Mouse (Mus musculus) kidney, embryonic 15.5 days (tissue): ENCODE results near the gene Zfyve9. TPM values are rescaled to one million over a fixed set of nuclear protein-coding genes. Genes with fewer than 3 reads are reported as not detected.

ENCODE experiments used
- ATAC-seq: fragments of 200-750 bp; cut with Nextera tagmentation; replicated peaks from 2 replicates; pipeline ENCODE4 v1.8.0; 2017; ENCODE audit warnings: moderate TSS enrichment; ENCODE audit not compliant: low FRiP score
- H3K27ac ChIP-seq: fragments of 300-500 bp; sonication (generic); 2 replicates; pipeline ENCODE4 v1.5.1; 2015; ENCODE audit warnings: mild to moderate bottlenecking, inconsistent platforms
- H3K27me3 ChIP-seq: fragments of 300-500 bp; sonication (generic); 2 replicates; pipeline ENCODE4 v1.6.1; 2015; ENCODE audit warnings: inconsistent platforms
- H3K36me3 ChIP-seq: fragments of 300-500 bp; sonication (generic); 2 replicates; pipeline ENCODE4 v1.6.1; 2015; ENCODE audit warnings: inconsistent platforms
- H3K4me1 ChIP-seq: fragments of 300-500 bp; sonication (generic); 2 replicates; pipeline ENCODE4 v1.6.1; 2015; ENCODE audit warnings: inconsistent platforms
- H3K4me2 ChIP-seq: fragments of 300-500 bp; sonication (generic); 2 replicates; pipeline ENCODE4 v1.6.1; 2015; ENCODE audit warnings: moderate library complexity, mild to moderate bottlenecking, inconsistent platforms
- H3K4me3 ChIP-seq: fragments of 300-500 bp; sonication (generic); replicated peaks from 2 replicates; pipeline ENCODE4 v1.5.1; 2015; ENCODE audit warnings: mild to moderate bottlenecking, inconsistent platforms
- H3K9ac ChIP-seq: fragments of 300-500 bp; sonication (generic); 2 replicates; pipeline ENCODE4 v1.6.1; 2015; ENCODE audit warnings: mild to moderate bottlenecking, inconsistent platforms
- H3K9me3 ChIP-seq: fragments of 300-500 bp; sonication (generic); replicated peaks from 2 replicates; pipeline ENCODE4 v1.6.1; 2016; ENCODE audit warnings: inconsistent platforms
- WGBS: fragments of 180-500 bp; shearing (Covaris S2); methylation state at CpG from one replicate; pipeline ENCODE4 v1.1.7; 2015; ENCODE audit warnings: mixed read lengths; 5-methylcytosine and 5-hydroxymethylcytosine counted together
- polyA plus RNA-seq: library from polyadenylated mRNA; unstranded; fragments of >200 nt; fragmentation: Nextera tagmentation; extraction: Ambion mirVana; gene quantifications from 2 replicates; pipeline ENCODE4 v1.2.1, GENCODE M21; 2015

Zfyve9 gene
- polyA plus RNA-seq, 1 experiment from 2014 or later, result 4.7 TPM

- H3K27me3 ChIP-seq, result no peaks in the 10 kb centered on the region
- peak overlapping the region; percentile 79 for H3K27ac ChIP-seq
- WGBS, result 77% methylated on average over 9 of the region's 9 CpGs
- peaks cover 98% of the 10 kb centered on the region for H3K36me3 ChIP-seq
- H3K4me2 ChIP-seq, result no peak overlapping the region
- no peak overlapping the region for H3K9ac ChIP-seq
- H3K9me3 ChIP-seq, result no peaks in the 10 kb centered on the region
- peaks cover 11% of the 10 kb centered on the region for H3K4me1 ChIP-seq
- H3K4me3 ChIP-seq, result no peak overlapping the region
- ATAC-seq, result peak; percentile 15; the same call in 1 of the 2 replicates
These were observed 150.5 kb downstream of the Zfyve9 start for GRCm38 (mm10) chr4:108630096-108630495.

GRCm38 (mm10) chr4:108629363-108629880 is 151.2 kb downstream of the Zfyve9 start:
- Histone ChIP-seq H3K4me1 (peaks cover 11% of the 10 kb centered on the region), H3K9me3 (no peaks in the 10 kb centered on the region), H3K27me3 (no peaks in the 10 kb centered on the region), H3K4me3 (no peak overlapping the region), H3K36me3 (peaks cover 98% of the 10 kb centered on the region), H3K27ac (peak overlapping the region; percentile 79), H3K4me2 (no peak overlapping the region), H3K9ac (no peak overlapping the region)
- peak; percentile 82 for ATAC-seq
- whole genome bisulfite sequencing, result 69% methylated on average over 7 of the region's 7 CpGs

- H3K4me3 ChIP-seq, result no peak overlapping the region
- WGBS, result 94% methylated on average over 5 of the region's 5 CpGs
These were observed 153.5 kb downstream of the Zfyve9 start for GRCm38 (mm10) chr4:108627066-108627465.

GRCm38 (mm10) chr4:108621504-108621903 is 159.1 kb downstream of the Zfyve9 start:
- Histone ChIP-seq H3K9me3 (no peaks in the 10 kb centered on the region), H3K4me1 (peaks cover 22% of the 10 kb centered on the region), H3K9ac (no peak overlapping the region), H3K36me3 (peaks cover 37% of the 10 kb centered on the region), H3K4me2 (no peak overlapping the region), H3K4me3 (no peak overlapping the region), H3K27ac (no peak overlapping the region), H3K27me3 (no peaks in the 10 kb centered on the region)
- ATAC-seq, result no peak
- 95% methylated on average over 6 of the region's 6 CpGs for WGBS

More at GRCm38 (mm10) chr4:108627066-108627465, 153.5 kb downstream of the Zfyve9 start:
- Histone ChIP-seq H3K9me3 (no peaks in the 10 kb centered on the region), H3K4me1 (peaks cover 11% of the 10 kb centered on the region), H3K36me3 (peaks cover 92% of the 10 kb centered on the region), H3K9ac (no peak overlapping the region), H3K4me2 (no peak overlapping the region), H3K27me3 (no peaks in the 10 kb centered on the region), H3K27ac (no peak overlapping the region)
- no peak for ATAC-seq

- no peak for ATAC-seq
- Histone ChIP-seq H3K9me3 (no peaks in the 10 kb centered on the region), H3K27ac (peak overlapping the region; percentile 91; the same call in 1 of the 2 replicates), H3K4me2 (peak overlapping the region; percentile 87), H3K36me3 (peaks cover 27% of the 10 kb centered on the region), H3K9ac (peak overlapping the region; percentile 84), H3K4me1 (peaks cover 22% of the 10 kb centered on the region), H3K4me3 (peak overlapping the region; percentile 74), H3K27me3 (no peaks in the 10 kb centered on the region)
- 19% methylated on average over 8 of the region's 8 CpGs for WGBS
These were observed 160.1 kb downstream of the Zfyve9 start for GRCm38 (mm10) chr4:108620536-108620935.

GRCm38 (mm10) chr4:108619587-108620341 is 160.8 kb downstream of the Zfyve9 start, which contains the start of gene Cc2d1b:
TSS of gene Cc2d1b (plus strand) at chr4:108619940.
- H3K9me3 ChIP-seq, result no peaks in the 10 kb centered on the region
- H3K36me3 ChIP-seq, result peaks cover 23% of the 10 kb centered on the region
- peak within 1 kb of the TSS; percentile 74 for H3K4me3 ChIP-seq
- under 1% methylated on average over 70 of the region's 86 CpGs for WGBS
- ATAC-seq, result peak; percentile 96
- H3K9ac ChIP-seq, result peak within 1 kb of the TSS; percentile 84
- peak within 1 kb of the TSS; percentile 87 for H3K4me2 ChIP-seq
- H3K27ac ChIP-seq, result peak within 1 kb of the TSS; percentile 91
- H3K27me3 ChIP-seq, result no peaks in the 10 kb centered on the region
- H3K4me1 ChIP-seq, result peaks cover 22% of the 10 kb centered on the region

GRCm38 (mm10) chr4:108619165-108619564 is 161.4 kb downstream of the Zfyve9 start:
- Histone ChIP-seq H3K9me3 (no peaks in the 10 kb centered on the region), H3K27ac (peak overlapping the region; percentile 91), H3K4me2 (peak overlapping the region; percentile 87), H3K27me3 (no peaks in the 10 kb centered on the region), H3K4me3 (peak overlapping the region; percentile 74), H3K9ac (peak overlapping the region; percentile 84), H3K4me1 (peaks cover 22% of the 10 kb centered on the region), H3K36me3 (peaks cover 19% of the 10 kb centered on the region; the same call in 1 of the 2 replicates)
- ATAC-seq, result peak; percentile 50
- WGBS, result 2% methylated on average over 10 of the region's 10 CpGs

- peaks cover 22% of the 10 kb centered on the region for H3K4me1 ChIP-seq
These were observed 162.0 kb downstream of the Zfyve9 start for GRCm38 (mm10) chr4:108618586-108618985.

GRCm38 (mm10) chr4:108610935-108611334 is 169.7 kb downstream of the Zfyve9 start:
- Histone ChIP-seq H3K4me1 (no peaks in the 10 kb centered on the region), H3K9me3 (no peaks in the 10 kb centered on the region), H3K27me3 (no peaks in the 10 kb centered on the region), H3K4me2 (no peak overlapping the region), H3K27ac (no peak overlapping the region), H3K36me3 (peaks cover 44% of the 10 kb centered on the region), H3K9ac (no peak overlapping the region), H3K4me3 (no peak overlapping the region)
- WGBS, result 92% methylated on average over 5 of the region's 5 CpGs
- ATAC-seq, result no peak

More at GRCm38 (mm10) chr4:108618586-108618985, 162.0 kb downstream of the Zfyve9 start:
- Histone ChIP-seq H3K9me3 (no peaks in the 10 kb centered on the region), H3K4me3 (peak overlapping the region; percentile 74; the same call in 1 of the 2 replicates), H3K4me2 (peak overlapping the region; percentile 87), H3K36me3 (peaks cover 16% of the 10 kb centered on the region; the same call in 1 of the 2 replicates), H3K9ac (peak overlapping the region; percentile 84), H3K27me3 (no peaks in the 10 kb centered on the region), H3K27ac (peak overlapping the region; percentile 91)
- ATAC-seq, result no peak
- WGBS, result 67% methylated on average over 4 of the region's 4 CpGs

- no peak for ATAC-seq
- H3K4me1 ChIP-seq, result no peaks in the 10 kb centered on the region
- H3K36me3 ChIP-seq, result peaks cover 61% of the 10 kb centered on the region
- H3K27me3 ChIP-seq, result no peaks in the 10 kb centered on the region
- H3K4me3 ChIP-seq, result no peak overlapping the region
- no peak overlapping the region for H3K4me2 ChIP-seq
- WGBS, result 87% methylated on average over 3 of the region's 3 CpGs
- no peak overlapping the region for H3K9ac ChIP-seq
- no peak overlapping the region for H3K27ac ChIP-seq
- no peaks in the 10 kb centered on the region for H3K9me3 ChIP-seq
These were observed 171.9 kb downstream of the Zfyve9 start for GRCm38 (mm10) chr4:108608651-108609050.

- no peak overlapping the region for H3K27ac ChIP-seq
- 92% methylated on average over 7 of the region's 7 CpGs for WGBS
- H3K4me2 ChIP-seq, result no peak overlapping the region
- H3K9me3 ChIP-seq, result peaks cover 5% of the 10 kb centered on the region; the same call in 1 of the 2 replicates
- H3K36me3 ChIP-seq, result peaks cover 78% of the 10 kb centered on the region
- H3K9ac ChIP-seq, result no peak overlapping the region
- no peak for ATAC-seq
- H3K27me3 ChIP-seq, result no peaks in the 10 kb centered on the region
- H3K4me3 ChIP-seq, result no peak overlapping the region
- H3K4me1 ChIP-seq, result no peaks in the 10 kb centered on the region
These were observed 178.7 kb downstream of the Zfyve9 start for GRCm38 (mm10) chr4:108601870-108602269.

GRCm38 (mm10) chr4:108598306-108598705 is 182.3 kb downstream of the Zfyve9 start:
- Histone ChIP-seq H3K4me2 (no peak overlapping the region), H3K9ac (no peak overlapping the region), H3K4me1 (no peaks in the 10 kb centered on the region), H3K4me3 (no peak overlapping the region), H3K36me3 (peaks cover 62% of the 10 kb centered on the region), H3K9me3 (peaks cover 5% of the 10 kb centered on the region; the same call in 1 of the 2 replicates), H3K27me3 (no peaks in the 10 kb centered on the region), H3K27ac (no peak overlapping the region)
- no peak for ATAC-seq
- WGBS, result 68% methylated on average over 4 of the region's 4 CpGs
